Mouse (Mus musculus): Measurements from ENCODE around the gene Dclk2. TPM values are rescaled to one million over a fixed set of nuclear protein-coding genes. Genes with fewer than 3 reads are reported as not detected.

The Dclk2 gene
- polyA plus RNA-seq, 1 experiment from 2014 or later: 2.4 TPM

DNA sequence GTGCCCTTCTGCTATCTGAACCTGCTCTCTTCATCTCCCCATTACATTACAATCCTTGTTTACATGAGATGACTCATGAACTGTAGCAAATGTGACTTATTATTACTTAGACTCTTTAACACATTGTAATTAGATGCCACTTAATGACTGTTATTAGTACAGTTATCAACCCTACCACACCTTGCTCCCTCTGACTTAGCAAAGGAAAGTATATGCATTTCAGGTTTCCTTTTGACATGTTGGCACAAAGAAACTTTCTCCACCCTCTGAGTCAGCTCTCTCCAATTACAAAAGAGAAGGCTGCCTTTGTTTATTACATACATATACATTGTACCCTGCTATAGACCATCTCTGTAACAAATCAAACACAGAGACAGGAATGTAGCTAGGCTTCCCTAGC lies 33.1 kb downstream of the Dclk2 start:
- Histone ChIP-seq H3K9me3 (replicated peaks) (no peaks in the 10 kb centered on the region), H3K4me3 (no peak overlapping the region), H3K27ac (no peak overlapping the region), H3K4me2 (no peak overlapping the region), H3K9ac (no peak overlapping the region), H3K36me3 (no peaks in the 10 kb centered on the region), H3K27me3 (no peaks in the 10 kb centered on the region), H3K4me1 (replicated peaks) (no peaks in the 10 kb centered on the region)
- ATAC-seq (replicated peaks; ENCODE audit: insufficient number of reproducible peaks, insufficient read depth, low FRiP score, low read depth): no peak

DNA sequence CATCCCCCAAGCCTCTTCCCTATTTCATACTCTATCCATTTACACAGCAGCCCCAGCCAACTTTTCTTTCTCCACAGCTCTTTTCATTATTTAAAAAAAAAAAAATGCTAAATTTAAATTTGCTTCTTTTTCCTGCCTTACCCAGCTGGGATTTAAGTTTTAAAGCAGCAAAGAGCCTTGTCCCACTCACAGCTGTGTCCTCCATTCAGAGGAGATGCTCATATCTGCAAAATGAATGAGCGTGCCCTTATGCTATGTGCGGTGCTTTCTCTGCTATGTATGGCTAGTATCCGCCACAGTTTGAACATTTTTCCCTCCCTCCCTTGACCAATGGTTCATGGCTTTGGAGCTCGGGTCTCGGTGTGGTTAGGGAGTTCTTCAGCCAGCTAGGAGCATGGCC lies 35.5 kb downstream of the Dclk2 start:
- H3K9ac ChIP-seq: no peak overlapping the region
- no peak for ATAC-seq (replicated peaks; ENCODE audit: insufficient number of reproducible peaks, insufficient read depth, low FRiP score, low read depth)
- no peak overlapping the region for H3K27ac ChIP-seq
- H3K4me3 ChIP-seq: no peak overlapping the region
- 90% methylated on average over 5 of the region's 5 CpGs for WGBS
- no peak overlapping the region for H3K4me2 ChIP-seq
- no peaks in the 10 kb centered on the region for H3K36me3 ChIP-seq
- no peaks in the 10 kb centered on the region for H3K4me1 ChIP-seq (replicated peaks)
- H3K27me3 ChIP-seq: no peaks in the 10 kb centered on the region
- no peaks in the 10 kb centered on the region for H3K9me3 ChIP-seq (replicated peaks)

DNA sequence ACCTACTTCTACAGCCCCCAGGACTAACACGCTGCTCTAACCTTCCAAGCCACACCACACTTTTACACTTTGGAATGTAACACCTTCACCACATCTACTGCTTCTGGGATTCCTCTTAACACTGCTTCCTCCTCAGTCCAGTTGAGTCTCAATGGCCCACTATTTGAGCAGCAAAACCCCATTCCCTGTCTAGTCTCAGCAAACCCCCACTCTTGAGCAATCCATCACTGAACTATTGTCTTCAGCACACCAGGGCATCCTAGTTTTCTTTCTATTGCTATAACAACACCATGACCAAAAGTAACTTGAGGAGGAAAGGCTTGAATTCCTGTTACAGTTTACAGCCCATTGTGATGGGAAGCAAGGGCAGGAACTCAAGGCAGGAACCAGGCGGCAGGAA lies 36.2 kb downstream of the Dclk2 start:
- Histone ChIP-seq H3K9me3 (replicated peaks) (no peaks in the 10 kb centered on the region), H3K27ac (no peak overlapping the region), H3K4me3 (no peak overlapping the region), H3K9ac (no peak overlapping the region), H3K27me3 (no peaks in the 10 kb centered on the region), H3K4me2 (no peak overlapping the region), H3K4me1 (replicated peaks) (no peaks in the 10 kb centered on the region), H3K36me3 (no peaks in the 10 kb centered on the region)
- 86% methylated on average over 2 of the region's 2 CpGs for WGBS
- no peak for ATAC-seq (replicated peaks; ENCODE audit: insufficient number of reproducible peaks, insufficient read depth, low FRiP score, low read depth)

DNA sequence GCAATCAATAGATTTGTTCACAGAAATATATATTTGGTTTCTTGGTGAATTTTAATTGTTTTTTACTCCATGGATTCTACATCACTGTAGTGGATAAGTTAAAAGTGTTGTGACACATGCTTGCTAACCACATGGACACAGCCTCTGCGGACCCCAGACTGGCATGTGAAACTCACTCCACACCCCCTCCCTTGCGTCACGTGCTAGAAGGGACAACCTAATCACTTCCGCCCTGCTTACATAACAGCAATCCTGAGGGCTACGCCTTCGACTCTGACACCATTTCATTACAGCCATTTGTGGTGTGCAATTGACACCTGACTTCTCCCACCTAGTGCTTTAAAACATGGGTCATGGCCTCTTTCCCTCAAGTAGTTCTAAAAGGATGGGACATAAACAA lies 36.7 kb downstream of the Dclk2 start:
- no peaks in the 10 kb centered on the region for H3K27me3 ChIP-seq
- H3K36me3 ChIP-seq: no peaks in the 10 kb centered on the region
- no peaks in the 10 kb centered on the region for H3K9me3 ChIP-seq (replicated peaks)
- no peaks in the 10 kb centered on the region for H3K4me1 ChIP-seq (replicated peaks)
- no peak overlapping the region for H3K9ac ChIP-seq
- H3K4me3 ChIP-seq: no peak overlapping the region
- H3K27ac ChIP-seq: no peak overlapping the region
- WGBS: 86% methylated on average over 6 of the region's 6 CpGs
- no peak for ATAC-seq (replicated peaks; ENCODE audit: insufficient number of reproducible peaks, insufficient read depth, low FRiP score, low read depth)
- no peak overlapping the region for H3K4me2 ChIP-seq

DNA sequence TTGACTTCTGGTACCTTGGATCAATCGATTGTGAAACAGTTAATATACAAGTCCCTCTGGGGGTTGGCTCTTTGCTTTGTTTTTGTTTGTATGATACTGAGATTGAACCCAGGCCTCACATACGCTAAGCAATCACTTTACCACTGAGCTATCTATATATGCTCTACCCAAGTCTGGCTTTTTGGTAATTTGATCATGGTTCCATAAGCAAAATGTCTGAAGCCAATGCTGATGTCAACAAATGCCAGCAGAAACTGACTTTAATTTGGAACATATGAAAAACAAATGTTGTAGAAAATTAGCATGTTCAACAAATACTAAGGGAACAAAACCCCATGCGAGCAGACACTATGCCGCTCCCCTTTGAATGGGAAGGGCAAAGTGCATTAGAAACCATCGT lies 44.7 kb downstream of the Dclk2 start:
- Histone ChIP-seq H3K9me3 (replicated peaks) (no peaks in the 10 kb centered on the region), H3K36me3 (no peaks in the 10 kb centered on the region), H3K9ac (no peak overlapping the region), H3K4me3 (no peak overlapping the region), H3K4me1 (replicated peaks) (no peaks in the 10 kb centered on the region), H3K4me2 (no peak overlapping the region), H3K27me3 (no peaks in the 10 kb centered on the region), H3K27ac (no peak overlapping the region)
- no peak for ATAC-seq (replicated peaks; ENCODE audit: insufficient number of reproducible peaks, insufficient read depth, low FRiP score, low read depth)
- WGBS: 85% methylated on average over 5 of the region's 5 CpGs

DNA sequence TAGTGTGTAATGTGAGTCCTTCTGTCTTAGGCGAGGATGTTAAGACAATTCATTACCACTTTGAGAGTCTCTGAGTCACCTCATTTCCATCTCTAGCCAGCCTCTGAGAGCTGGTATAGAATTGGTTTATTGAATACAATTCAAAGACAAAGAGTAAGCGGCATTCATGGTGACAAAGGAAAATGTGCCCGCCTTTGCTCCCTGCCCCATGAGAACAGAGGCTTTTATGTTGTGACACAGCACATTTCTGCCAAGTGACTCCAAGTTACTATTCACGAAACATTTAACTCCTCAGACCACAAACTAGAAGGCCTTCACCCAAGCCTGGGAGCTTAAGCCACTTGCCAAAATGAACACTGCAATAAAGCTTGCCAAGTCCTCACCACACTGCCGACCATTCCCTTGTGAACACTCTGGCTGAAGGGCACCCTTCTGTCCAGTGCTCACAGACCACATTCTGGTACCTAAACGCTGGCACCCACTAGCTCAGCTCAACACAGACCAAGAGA lies 47.5 kb downstream of the Dclk2 start:
- 75% methylated on average over 6 of the region's 6 CpGs for WGBS

DNA sequence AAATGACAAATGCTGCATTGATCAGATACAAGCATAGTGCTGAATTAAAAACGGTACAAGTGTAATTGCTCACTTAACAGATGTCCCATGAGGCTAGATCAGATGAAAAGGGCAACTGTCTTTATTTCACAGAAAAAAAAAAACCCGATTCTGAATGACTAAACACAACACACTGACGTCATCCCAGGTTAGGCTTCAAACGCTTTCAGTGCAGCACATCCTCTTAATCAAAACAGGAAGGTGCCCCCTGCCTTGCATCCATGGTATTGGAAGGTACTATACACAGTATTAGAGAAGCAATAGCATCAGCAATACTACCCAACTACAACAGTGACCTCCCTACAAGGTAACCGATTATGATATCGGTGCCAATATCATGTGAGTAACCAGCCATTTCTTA lies 49.7 kb downstream of the Dclk2 start:
- H3K27me3 ChIP-seq: no peaks in the 10 kb centered on the region
- H3K9ac ChIP-seq: no peak overlapping the region
- no peak overlapping the region for H3K4me3 ChIP-seq
- no peak overlapping the region for H3K27ac ChIP-seq
- no peak for ATAC-seq (replicated peaks; ENCODE audit: insufficient number of reproducible peaks, insufficient read depth, low FRiP score, low read depth)
- H3K36me3 ChIP-seq: no peaks in the 10 kb centered on the region
- H3K9me3 ChIP-seq (replicated peaks): no peaks in the 10 kb centered on the region
- no peak overlapping the region for H3K4me2 ChIP-seq
- H3K4me1 ChIP-seq (replicated peaks): peaks cover 9% of the 10 kb centered on the region
- 79% methylated on average over 6 of the region's 6 CpGs for WGBS

More for the DNA sequence above, 47.5 kb downstream of the Dclk2 start:
- H3K9me3 ChIP-seq (replicated peaks): no peaks in the 10 kb centered on the region
- no peaks in the 10 kb centered on the region for H3K36me3 ChIP-seq
- no peaks in the 10 kb centered on the region for H3K27me3 ChIP-seq
- no peak overlapping the region for H3K27ac ChIP-seq
- no peak overlapping the region for H3K4me2 ChIP-seq
- no peak overlapping the region for H3K9ac ChIP-seq
- H3K4me1 ChIP-seq (replicated peaks): peaks cover 8% of the 10 kb centered on the region
- H3K4me3 ChIP-seq: no peak overlapping the region
- no peak for ATAC-seq (replicated peaks; ENCODE audit: insufficient number of reproducible peaks, insufficient read depth, low FRiP score, low read depth)

DNA sequence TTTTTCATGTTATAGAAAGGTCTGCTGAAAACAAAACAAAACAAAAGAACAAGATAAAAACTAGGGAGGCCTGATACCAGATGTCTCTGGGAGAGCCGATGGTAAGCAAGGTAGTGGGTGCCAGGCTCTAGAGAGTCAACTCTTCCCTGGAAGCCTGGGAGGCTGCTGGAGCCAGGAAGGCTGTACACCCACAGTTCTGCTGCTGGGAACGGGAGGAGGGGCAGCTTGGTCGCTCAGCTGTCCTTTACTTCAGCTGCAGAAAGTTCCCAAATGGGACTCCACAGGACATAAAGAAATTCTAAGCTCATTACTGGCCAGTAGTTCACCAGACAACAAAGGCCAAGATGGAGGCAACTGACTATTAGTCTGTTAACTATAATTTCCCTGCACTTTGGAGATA lies 50.2 kb downstream of the Dclk2 start:
- 31% methylated on average over 3 of the region's 3 CpGs for WGBS

DNA sequence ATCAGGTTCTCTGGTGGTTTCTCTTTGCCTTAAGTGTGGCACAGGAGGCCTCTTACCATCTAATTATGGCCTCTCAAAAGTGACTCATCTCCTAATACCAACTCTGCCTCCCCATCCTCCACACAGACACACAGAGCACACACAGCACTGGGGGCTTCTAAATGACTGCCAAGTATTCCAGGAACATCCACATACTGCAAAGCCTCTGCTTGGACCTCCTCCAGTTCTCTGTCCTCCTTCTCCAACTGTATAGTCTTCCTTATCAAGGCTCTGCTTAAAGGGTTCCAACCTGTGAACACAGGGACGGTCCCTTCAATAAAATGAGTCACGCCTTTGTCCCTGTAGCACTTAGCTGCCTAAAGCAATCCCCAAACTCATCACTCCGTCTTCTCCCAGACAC lies 51.9 kb downstream of the Dclk2 start:
- Histone ChIP-seq H3K27ac (no peak overlapping the region), H3K9ac (no peak overlapping the region), H3K4me3 (no peak overlapping the region), H3K9me3 (replicated peaks) (no peaks in the 10 kb centered on the region), H3K4me1 (replicated peaks) (peaks cover 9% of the 10 kb centered on the region), H3K36me3 (no peaks in the 10 kb centered on the region), H3K4me2 (no peak overlapping the region), H3K27me3 (no peaks in the 10 kb centered on the region)
- WGBS: 33% methylated on average over 3 of the region's 3 CpGs
- no peak for ATAC-seq (replicated peaks; ENCODE audit: insufficient number of reproducible peaks, insufficient read depth, low FRiP score, low read depth)

More for the DNA sequence above, 50.2 kb downstream of the Dclk2 start:
- Histone ChIP-seq H3K4me2 (no peak overlapping the region), H3K4me1 (replicated peaks) (peaks cover 9% of the 10 kb centered on the region), H3K4me3 (no peak overlapping the region), H3K27me3 (no peaks in the 10 kb centered on the region), H3K27ac (no peak overlapping the region), H3K36me3 (no peaks in the 10 kb centered on the region), H3K9me3 (replicated peaks) (no peaks in the 10 kb centered on the region), H3K9ac (no peak overlapping the region)
- no peak for ATAC-seq (replicated peaks; ENCODE audit: insufficient number of reproducible peaks, insufficient read depth, low FRiP score, low read depth)

DNA sequence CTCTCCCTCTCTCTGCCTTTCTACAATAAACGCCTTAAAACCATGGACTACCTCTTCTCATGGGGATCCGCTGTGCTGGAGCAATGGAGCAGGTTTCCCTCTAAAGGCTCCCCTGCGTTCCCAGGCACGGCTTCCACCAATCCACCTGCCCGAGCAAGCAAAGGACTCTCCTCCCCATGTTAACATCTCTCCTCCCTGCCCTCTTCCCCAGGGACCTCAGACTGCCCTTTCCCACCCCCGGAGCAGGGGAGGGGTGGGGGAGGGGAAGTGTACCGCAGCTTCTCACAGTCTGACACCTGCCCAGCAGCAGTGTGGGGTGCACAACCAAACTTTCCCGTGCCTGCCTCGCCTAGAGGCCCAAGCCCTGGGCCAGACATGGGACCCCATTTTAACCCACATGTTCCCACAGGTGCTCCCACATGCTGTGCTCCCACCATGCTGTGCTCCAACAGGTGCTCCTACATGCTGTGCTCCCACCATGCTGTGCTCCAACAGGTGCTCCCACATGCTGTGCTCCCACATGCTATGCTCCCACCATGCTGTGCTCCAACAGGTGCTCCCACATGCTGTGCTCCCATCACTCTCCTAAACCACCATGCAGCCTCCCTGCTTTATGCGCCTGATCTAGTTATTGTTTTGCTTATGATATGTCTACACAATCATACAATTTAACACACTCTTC lies 57.2 kb downstream of the Dclk2 start:
- no peak overlapping the region for H3K27ac ChIP-seq
- H3K9ac ChIP-seq: no peak overlapping the region
- no peak for ATAC-seq (replicated peaks; ENCODE audit: insufficient number of reproducible peaks, insufficient read depth, low FRiP score, low read depth)
- 32% methylated on average over 10 of the region's 10 CpGs for WGBS
- no peaks in the 10 kb centered on the region for H3K27me3 ChIP-seq
- H3K9me3 ChIP-seq (replicated peaks): no peaks in the 10 kb centered on the region
- H3K4me1 ChIP-seq (replicated peaks): peaks cover 7% of the 10 kb centered on the region; the same call in 1 of the 2 replicates
- H3K4me2 ChIP-seq: no peak overlapping the region
- H3K36me3 ChIP-seq: no peaks in the 10 kb centered on the region
- H3K4me3 ChIP-seq: no peak overlapping the region

DNA sequence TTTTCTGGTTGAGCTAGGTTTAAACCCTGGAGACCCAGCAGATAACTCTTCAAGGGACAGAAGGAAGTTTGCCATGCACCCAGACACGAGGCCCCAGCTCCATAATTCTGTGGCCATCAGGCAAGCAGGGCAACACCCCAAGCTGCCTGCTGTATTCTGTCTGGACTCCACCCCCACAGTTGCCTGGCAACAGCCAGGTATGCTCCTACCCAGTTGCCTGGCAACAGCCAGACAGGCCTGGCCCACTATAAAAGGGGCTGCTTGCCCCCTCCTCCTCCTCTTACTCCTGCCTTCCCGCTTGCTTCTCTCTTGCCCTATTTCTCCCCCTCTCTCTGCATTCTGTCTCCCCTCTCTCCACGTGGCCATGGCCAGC lies 57.7 kb downstream of the Dclk2 start:
- H3K27me3 ChIP-seq: no peaks in the 10 kb centered on the region
- no peaks in the 10 kb centered on the region for H3K36me3 ChIP-seq
- peaks cover 3% of the 10 kb centered on the region; the same call in 1 of the 2 replicates for H3K4me1 ChIP-seq (replicated peaks)
- H3K9me3 ChIP-seq (replicated peaks): no peaks in the 10 kb centered on the region
- 27% methylated on average over 3 of the region's 3 CpGs for WGBS
- no peak overlapping the region for H3K4me3 ChIP-seq
- no peak overlapping the region for H3K9ac ChIP-seq
- no peak overlapping the region for H3K27ac ChIP-seq
- ATAC-seq (replicated peaks; ENCODE audit: insufficient number of reproducible peaks, insufficient read depth, low FRiP score, low read depth): no peak
- no peak overlapping the region for H3K4me2 ChIP-seq

DNA sequence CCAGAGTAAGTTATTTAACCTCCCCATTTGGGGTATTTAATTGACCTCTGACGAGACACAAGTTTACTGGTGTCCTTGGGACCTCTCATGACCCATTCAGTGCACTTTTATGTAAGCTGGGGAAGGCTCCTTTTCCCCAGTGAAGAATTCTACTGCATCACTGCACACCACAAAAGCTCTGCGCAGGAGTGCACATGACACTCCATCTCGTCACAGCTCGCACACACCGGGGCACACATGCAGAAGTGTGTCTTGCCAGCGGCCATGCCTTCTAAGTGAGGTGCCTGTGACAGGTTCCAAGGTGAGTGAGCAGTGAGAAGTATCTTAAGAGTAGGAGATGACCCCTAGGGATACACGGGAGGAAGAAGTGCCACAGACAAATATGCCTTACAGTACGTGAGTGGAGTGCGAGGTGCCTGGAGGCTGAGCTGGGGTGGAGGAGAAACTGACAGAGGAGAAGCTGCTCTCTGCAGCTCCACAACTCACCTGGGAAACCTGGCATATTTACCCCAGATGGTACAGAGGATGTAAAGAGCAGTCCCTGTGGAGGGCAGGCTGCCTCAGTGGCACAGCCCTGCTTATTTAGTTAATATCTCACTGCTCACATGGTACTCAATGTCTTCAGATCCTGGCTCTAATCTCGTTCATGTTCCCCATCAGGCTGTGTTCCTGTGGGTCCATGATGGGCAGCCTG lies 58.3 kb downstream of the Dclk2 start:
- Histone ChIP-seq H3K4me2 (no peak overlapping the region), H3K27me3 (no peaks in the 10 kb centered on the region), H3K9me3 (replicated peaks) (no peaks in the 10 kb centered on the region), H3K27ac (no peak overlapping the region), H3K4me1 (replicated peaks) (peaks cover 3% of the 10 kb centered on the region; the same call in 1 of the 2 replicates), H3K4me3 (no peak overlapping the region), H3K9ac (no peak overlapping the region), H3K36me3 (no peaks in the 10 kb centered on the region)
- no peak for ATAC-seq (replicated peaks; ENCODE audit: insufficient number of reproducible peaks, insufficient read depth, low FRiP score, low read depth)
- WGBS: 71% methylated on average over 10 of the region's 10 CpGs
